Mouse (Mus musculus): Measurements from ENCODE around the gene Trim37. TPM values are rescaled to one million over a fixed set of nuclear protein-coding genes. Genes with fewer than 3 reads are reported as not detected.

Gene Trim37
- polyA plus RNA-seq (2015; fragmentation: Nextera tagmentation; extraction: Ambion mirVana): 16.3 and 17.5 TPM in 2 replicates

GRCm38 (mm10) chr11:87126824-87127816 is at the start of gene Trim37:
Gene Trim37, plus strand, starts transcription at chr11:87127077.
- peak; percentile 96 for ATAC-seq (ENCODE audit: insufficient read depth)
- Histone ChIP-seq H3K4me2 (peak within 1 kb of the TSS; percentile 91), H3K4me1 (replicated peaks) (peaks cover 27% of the 10 kb centered on the region), H3K9me3 (replicated peaks) (no peaks in the 10 kb centered on the region), H3K4me3 (replicated peaks) (peak within 1 kb of the TSS; percentile 99), H3K27me3 (no peaks in the 10 kb centered on the region), H3K36me3 (replicated peaks) (peaks cover 40% of the 10 kb centered on the region), H3K9ac (peak within 1 kb of the TSS; percentile 91), H3K27ac (replicated peaks) (peak within 1 kb of the TSS; percentile 91)
- under 1% methylated on average over 104 of the region's 105 CpGs for WGBS (ENCODE audit: insufficient replicate concordance)

- Histone ChIP-seq H3K4me1 (replicated peaks) (peaks cover 36% of the 10 kb centered on the region), H3K27me3 (no peaks in the 10 kb centered on the region), H3K4me2 (no peak overlapping the region), H3K4me3 (replicated peaks) (no peak overlapping the region), H3K9me3 (replicated peaks) (no peaks in the 10 kb centered on the region), H3K36me3 (replicated peaks) (peaks cover 48% of the 10 kb centered on the region), H3K9ac (no peak overlapping the region), H3K27ac (replicated peaks) (no peak overlapping the region)
- 70% methylated on average over 1 of the region's 1 CpGs for WGBS (ENCODE audit: insufficient replicate concordance)
- no peak for ATAC-seq (ENCODE audit: insufficient read depth)
Observed at GRCm38 (mm10) chr11:87083712-87084111, 43.2 kb upstream of the Trim37 start.

- 0 out of 2 replicates have a peak overlapping the region, but pooled peaks have one; percentile 69 for H3K27ac ChIP-seq (replicated peaks)
- ATAC-seq (ENCODE audit: insufficient read depth): no peak
- H3K9ac ChIP-seq: peak overlapping the region; percentile 78
- no peaks in the 10 kb centered on the region for H3K9me3 ChIP-seq (replicated peaks)
- no peaks in the 10 kb centered on the region for H3K27me3 ChIP-seq
- H3K4me3 ChIP-seq (replicated peaks): peak overlapping the region; percentile 70
- H3K4me1 ChIP-seq (replicated peaks): peaks cover 31% of the 10 kb centered on the region
- WGBS (ENCODE audit: insufficient replicate concordance): 74% methylated on average over 13 of the region's 13 CpGs
- peak overlapping the region; percentile 80 for H3K4me2 ChIP-seq
- peaks cover 47% of the 10 kb centered on the region for H3K36me3 ChIP-seq (replicated peaks)
Observed at GRCm38 (mm10) chr11:87085461-87085860, 41.4 kb upstream of the Trim37 start.

GRCm38 (mm10) chr11:87086290-87086984 is 40.4 kb upstream of the Trim37 start, which contains the start of gene Smg8:
Gene Smg8, minus strand, starts transcription at chr11:87086774.
- no peaks in the 10 kb centered on the region for H3K9me3 ChIP-seq (replicated peaks)
- peak within 1 kb of the TSS; percentile 78 for H3K9ac ChIP-seq
- ATAC-seq (ENCODE audit: insufficient read depth): peak; percentile 83
- H3K27me3 ChIP-seq: no peaks in the 10 kb centered on the region
- H3K4me2 ChIP-seq: peak within 1 kb of the TSS; percentile 80
- H3K36me3 ChIP-seq (replicated peaks): peaks cover 47% of the 10 kb centered on the region
- H3K27ac ChIP-seq (replicated peaks): peak within 1 kb of the TSS; percentile 69
- WGBS (ENCODE audit: insufficient replicate concordance): under 1% methylated on average over 43 of the region's 43 CpGs
- H3K4me1 ChIP-seq (replicated peaks): peaks cover 31% of the 10 kb centered on the region
- peak within 1 kb of the TSS; percentile 70 for H3K4me3 ChIP-seq (replicated peaks)

- Histone ChIP-seq H3K27ac (replicated peaks) (peak overlapping the region; percentile 69), H3K27me3 (no peaks in the 10 kb centered on the region), H3K9ac (peak overlapping the region; percentile 78), H3K36me3 (replicated peaks) (peaks cover 49% of the 10 kb centered on the region), H3K4me3 (replicated peaks) (peak overlapping the region; percentile 70), H3K4me1 (replicated peaks) (peaks cover 31% of the 10 kb centered on the region), H3K9me3 (replicated peaks) (no peaks in the 10 kb centered on the region), H3K4me2 (peak overlapping the region; percentile 80)
- 0 out of 2 replicates have a peak, but pooled peaks have one; percentile 57 for ATAC-seq (ENCODE audit: insufficient read depth)
- 22% methylated on average over 2 of the region's 2 CpGs for WGBS (ENCODE audit: insufficient replicate concordance)
Observed at GRCm38 (mm10) chr11:87087142-87087541, 39.7 kb upstream of the Trim37 start.

GRCm38 (mm10) chr11:87108409-87108754 is 18.5 kb upstream of the Trim37 start, which contains the start of gene Prr11:
Gene Prr11, minus strand, starts transcription at chr11:87108708.
- peak within 1 kb of the TSS; percentile 99 for H3K4me3 ChIP-seq (replicated peaks)
- H3K27ac ChIP-seq (replicated peaks): peak within 1 kb of the TSS; percentile 92
- no peaks in the 10 kb centered on the region for H3K9me3 ChIP-seq (replicated peaks)
- peak within 1 kb of the TSS; percentile 67 for H3K4me2 ChIP-seq
- H3K27me3 ChIP-seq: no peaks in the 10 kb centered on the region
- under 1% methylated on average over 14 of the region's 14 CpGs for WGBS (ENCODE audit: insufficient replicate concordance)
- no peak for ATAC-seq (ENCODE audit: insufficient read depth)
- H3K4me1 ChIP-seq (replicated peaks): peaks cover 23% of the 10 kb centered on the region
- peaks cover 50% of the 10 kb centered on the region for H3K36me3 ChIP-seq (replicated peaks)
- H3K9ac ChIP-seq: peak within 1 kb of the TSS; percentile 99

GRCm38 (mm10) chr11:87108755-87109518 is 17.9 kb upstream of the Trim37 start, which contains the start of gene Ska2:
Gene Ska2, plus strand, starts transcription at chr11:87109234.
- Histone ChIP-seq H3K27ac (replicated peaks) (peak within 1 kb of the TSS; percentile 92), H3K4me3 (replicated peaks) (peak within 1 kb of the TSS; percentile 99), H3K27me3 (no peaks in the 10 kb centered on the region), H3K36me3 (replicated peaks) (peaks cover 49% of the 10 kb centered on the region), H3K4me1 (replicated peaks) (peaks cover 24% of the 10 kb centered on the region), H3K4me2 (peak within 1 kb of the TSS; percentile 67), H3K9me3 (replicated peaks) (no peaks in the 10 kb centered on the region), H3K9ac (peak within 1 kb of the TSS; percentile 99)
- WGBS (ENCODE audit: insufficient replicate concordance): under 1% methylated on average over 40 of the region's 40 CpGs
- peak; percentile 97 for ATAC-seq (ENCODE audit: insufficient read depth)

- H3K27ac ChIP-seq (replicated peaks): peak overlapping the region; percentile 92
- ATAC-seq (ENCODE audit: insufficient read depth): no peak
- peak overlapping the region; percentile 99 for H3K9ac ChIP-seq
- H3K4me2 ChIP-seq: peak overlapping the region; percentile 66
- H3K36me3 ChIP-seq (replicated peaks): peaks cover 49% of the 10 kb centered on the region
- under 1% methylated on average over 42 of the region's 42 CpGs for WGBS (ENCODE audit: insufficient replicate concordance)
- no peaks in the 10 kb centered on the region for H3K27me3 ChIP-seq
- peak overlapping the region; percentile 99 for H3K4me3 ChIP-seq (replicated peaks)
- H3K9me3 ChIP-seq (replicated peaks): no peaks in the 10 kb centered on the region
- peaks cover 24% of the 10 kb centered on the region for H3K4me1 ChIP-seq (replicated peaks)
Observed at GRCm38 (mm10) chr11:87109519-87110171, 17.2 kb upstream of the Trim37 start.

GRCm38 (mm10) chr11:87110172-87110909 is 16.5 kb upstream of the Trim37 start:
- Histone ChIP-seq H3K27me3 (no peaks in the 10 kb centered on the region), H3K9ac (peak overlapping the region; percentile 99), H3K9me3 (replicated peaks) (no peaks in the 10 kb centered on the region), H3K4me1 (replicated peaks) (peaks cover 24% of the 10 kb centered on the region), H3K36me3 (replicated peaks) (peaks cover 49% of the 10 kb centered on the region), H3K4me3 (replicated peaks) (peak overlapping the region; percentile 99), H3K27ac (replicated peaks) (peak overlapping the region; percentile 92), H3K4me2 (peak overlapping the region; percentile 66)
- no peak for ATAC-seq (ENCODE audit: insufficient read depth)
- 5% methylated on average over 9 of the region's 9 CpGs for WGBS (ENCODE audit: insufficient replicate concordance)
